Mouse (Mus musculus): Measurements from ENCODE around the gene Zc3h12c. TPM values are rescaled to one million over a fixed set of nuclear protein-coding genes. Genes with fewer than 3 reads are reported as not detected.

The Zc3h12c gene
- polyA plus RNA-seq, 1 experiment, result 44.8 TPM

- Histone ChIP-seq H3K4me1 (ENCODE audit: control insufficient read depth, insufficient read depth, low read length) (peaks cover 11% of the 10 kb centered on the region; the same call in 1 of the 2 replicates), H3K27ac (ENCODE audit: insufficient read depth, low read depth, low read length) (no peak overlapping the region), H3K4me3 (ENCODE audit: insufficient read depth, low read depth, low read length) (no peak overlapping the region)
- TF ChIP-seq CTCF (IDR thresholded peaks at IDR 0.05; ENCODE audit: insufficient read depth, low read depth, low read length) (no peak), POLR2A (IDR thresholded peaks at IDR 0.05; ENCODE audit: insufficient read depth, low read depth, low read length) (no peak)
- WGBS, result 63% methylated on average over 4 of the region's 4 CpGs
Observed at GRCm38 (mm10) chr9:52130348-52130747, 38.0 kb downstream of the Zc3h12c start.

- H3K4me1 ChIP-seq (ENCODE audit: control insufficient read depth, insufficient read depth, low read length), result peaks cover 2% of the 10 kb centered on the region; the same call in 1 of the 2 replicates
- H3K4me3 ChIP-seq (ENCODE audit: insufficient read depth, low read depth, low read length), result no peak overlapping the region
- TF ChIP-seq CTCF (IDR thresholded peaks at IDR 0.05; ENCODE audit: insufficient read depth, low read depth, low read length) (no peak), POLR2A (IDR thresholded peaks at IDR 0.05; ENCODE audit: insufficient read depth, low read depth, low read length) (no peak)
- 90% methylated on average over 6 of the region's 6 CpGs for WGBS
- no peak overlapping the region for H3K27ac ChIP-seq (ENCODE audit: insufficient read depth, low read depth, low read length)
Observed at GRCm38 (mm10) chr9:52125225-52125624, 43.1 kb downstream of the Zc3h12c start.

- no peaks in the 10 kb centered on the region for H3K4me1 ChIP-seq (ENCODE audit: control insufficient read depth, insufficient read depth, low read length)
- no peak overlapping the region for H3K27ac ChIP-seq (ENCODE audit: insufficient read depth, low read depth, low read length)
- H3K4me3 ChIP-seq (ENCODE audit: insufficient read depth, low read depth, low read length), result no peak overlapping the region
- TF ChIP-seq CTCF (IDR thresholded peaks at IDR 0.05; ENCODE audit: insufficient read depth, low read depth, low read length), result no peak
- TF ChIP-seq POLR2A (IDR thresholded peaks at IDR 0.05; ENCODE audit: insufficient read depth, low read depth, low read length), result no peak
- 94% methylated on average over 4 of the region's 4 CpGs for WGBS
Observed at GRCm38 (mm10) chr9:52119212-52119611, 49.2 kb downstream of the Zc3h12c start.

GRCm38 (mm10) chr9:52113091-52113490 lies 55.3 kb downstream of the Zc3h12c start:
- no peak overlapping the region for H3K4me3 ChIP-seq (ENCODE audit: insufficient read depth, low read depth, low read length)
- H3K4me1 ChIP-seq (ENCODE audit: control insufficient read depth, insufficient read depth, low read length), result no peaks in the 10 kb centered on the region
- H3K27ac ChIP-seq (ENCODE audit: insufficient read depth, low read depth, low read length), result no peak overlapping the region
- 86% methylated on average over 5 of the region's 5 CpGs for WGBS
- TF ChIP-seq POLR2A (IDR thresholded peaks at IDR 0.05; ENCODE audit: insufficient read depth, low read depth, low read length) (no peak), CTCF (IDR thresholded peaks at IDR 0.05; ENCODE audit: insufficient read depth, low read depth, low read length) (no peak)

- no peak for TF ChIP-seq CTCF (IDR thresholded peaks at IDR 0.05; ENCODE audit: insufficient read depth, low read depth, low read length)
- no peak for TF ChIP-seq POLR2A (IDR thresholded peaks at IDR 0.05; ENCODE audit: insufficient read depth, low read depth, low read length)
- H3K4me3 ChIP-seq (ENCODE audit: insufficient read depth, low read depth, low read length), result no peak overlapping the region
- H3K4me1 ChIP-seq (ENCODE audit: control insufficient read depth, insufficient read depth, low read length), result no peaks in the 10 kb centered on the region
- no peak overlapping the region for H3K27ac ChIP-seq (ENCODE audit: insufficient read depth, low read depth, low read length)
- 83% methylated on average over 3 of the region's 3 CpGs for WGBS
Observed at GRCm38 (mm10) chr9:52110738-52111137, 57.6 kb downstream of the Zc3h12c start.

- 98% methylated on average over 3 of the region's 3 CpGs for WGBS
- no peaks in the 10 kb centered on the region for H3K4me1 ChIP-seq (ENCODE audit: control insufficient read depth, insufficient read depth, low read length)
- no peak overlapping the region for H3K27ac ChIP-seq (ENCODE audit: insufficient read depth, low read depth, low read length)
- H3K4me3 ChIP-seq (ENCODE audit: insufficient read depth, low read depth, low read length), result no peak overlapping the region
- TF ChIP-seq CTCF (IDR thresholded peaks at IDR 0.05; ENCODE audit: insufficient read depth, low read depth, low read length) (no peak), POLR2A (IDR thresholded peaks at IDR 0.05; ENCODE audit: insufficient read depth, low read depth, low read length) (no peak)
Observed at GRCm38 (mm10) chr9:52107161-52107560, 61.2 kb downstream of the Zc3h12c start.

GRCm38 (mm10) chr9:52105423-52105822 lies 62.9 kb downstream of the Zc3h12c start:
- Histone ChIP-seq H3K4me1 (ENCODE audit: control insufficient read depth, insufficient read depth, low read length) (no peaks in the 10 kb centered on the region), H3K4me3 (ENCODE audit: insufficient read depth, low read depth, low read length) (no peak overlapping the region), H3K27ac (ENCODE audit: insufficient read depth, low read depth, low read length) (no peak overlapping the region)
- TF ChIP-seq POLR2A (IDR thresholded peaks at IDR 0.05; ENCODE audit: insufficient read depth, low read depth, low read length) (no peak), CTCF (IDR thresholded peaks at IDR 0.05; ENCODE audit: insufficient read depth, low read depth, low read length) (no peak)
- 52% methylated on average over 6 of the region's 6 CpGs for WGBS

GRCm38 (mm10) chr9:52104225-52104615 lies 64.2 kb downstream of the Zc3h12c start:
- WGBS, result 87% methylated on average over 8 of the region's 8 CpGs
- Histone ChIP-seq H3K4me3 (ENCODE audit: insufficient read depth, low read depth, low read length) (no peak overlapping the region), H3K4me1 (ENCODE audit: control insufficient read depth, insufficient read depth, low read length) (no peaks in the 10 kb centered on the region), H3K27ac (ENCODE audit: insufficient read depth, low read depth, low read length) (no peak overlapping the region)
- TF ChIP-seq CTCF (IDR thresholded peaks at IDR 0.05; ENCODE audit: insufficient read depth, low read depth, low read length) (no peak), POLR2A (IDR thresholded peaks at IDR 0.05; ENCODE audit: insufficient read depth, low read depth, low read length) (no peak)

GRCm38 (mm10) chr9:52103448-52104224 lies 64.7 kb downstream of the Zc3h12c start:
- Histone ChIP-seq H3K27ac (ENCODE audit: insufficient read depth, low read depth, low read length) (no peak overlapping the region), H3K4me1 (ENCODE audit: control insufficient read depth, insufficient read depth, low read length) (no peaks in the 10 kb centered on the region), H3K4me3 (ENCODE audit: insufficient read depth, low read depth, low read length) (no peak overlapping the region)
- WGBS, result 78% methylated on average over 9 of the region's 9 CpGs
- TF ChIP-seq POLR2A (IDR thresholded peaks at IDR 0.05; ENCODE audit: insufficient read depth, low read depth, low read length), result no peak
- TF ChIP-seq CTCF (IDR thresholded peaks at IDR 0.05; ENCODE audit: insufficient read depth, low read depth, low read length), result no peak

Data from olfactory bulb, adult 2 months (tissue).